Mouse (Mus musculus) lung, postnatal 0 days (tissue): ENCODE measurements around the gene Urah. TPM values are rescaled to one million over a fixed set of nuclear protein-coding genes. Genes with fewer than 3 reads are reported as not detected.

Experiments used
- ATAC-seq: fragments of 200-750 bp; cut with Nextera tagmentation; 2 replicates; pipeline ENCODE4 v1.8.0; 2017; ENCODE audit warnings: moderate library complexity
- DNase-seq: peaks from one replicate; pipeline ENCODE4 v3.0.0-alpha.2; 2016; ENCODE audit warnings: low spot score
- H3K27ac ChIP-seq: fragments of 300-500 bp; sonication (generic); 2 replicates; pipeline ENCODE4 v1.5.1; 2014; ENCODE audit warnings: antibody characterized with exemption, mild to moderate bottlenecking, low read length, mixed read lengths
- H3K27me3 ChIP-seq: fragments of 300-500 bp; sonication (generic); replicated peaks from 2 replicates; pipeline ENCODE4 v1.6.1; 2014; ENCODE audit warnings: low read length, mixed read lengths; ENCODE audit not compliant: insufficient read depth
- H3K36me3 ChIP-seq: fragments of 300-500 bp; sonication (generic); 2 replicates; pipeline ENCODE4 v1.6.1; 2014; ENCODE audit warnings: low read length, mixed read lengths; ENCODE audit not compliant: insufficient read depth
- H3K4me1 ChIP-seq: fragments of 300-500 bp; sonication (generic); 2 replicates; pipeline ENCODE4 v1.6.1; 2014; ENCODE audit warnings: antibody characterized with exemption, low read depth, low read length, mixed read lengths; ENCODE audit not compliant: insufficient read depth
- H3K4me2 ChIP-seq: fragments of 300-500 bp; sonication (generic); replicated peaks from 2 replicates; pipeline ENCODE4 v1.6.1; 2014; ENCODE audit warnings: low read depth, mild to moderate bottlenecking, low read length, moderate library complexity, mixed read lengths
- H3K4me3 ChIP-seq: fragments of 300-500 bp; sonication (generic); 2 replicates; pipeline ENCODE4 v1.5.1; 2014; ENCODE audit warnings: low read depth, low read length
- H3K9ac ChIP-seq: fragments of 300-500 bp; sonication (generic); replicated peaks from 2 replicates; pipeline ENCODE4 v1.6.1; 2014; ENCODE audit warnings: low read depth, mild to moderate bottlenecking
- H3K9me3 ChIP-seq: fragments of 300-500 bp; sonication (generic); 2 replicates; pipeline ENCODE4 v1.6.1; 2016; ENCODE audit warnings: low read length, mixed read lengths
- CTCF ChIP-seq: IDR thresholded peaks from 2 replicates; pipeline ENCODE4 v1.5.1; 2016; ENCODE audit warnings: antibody characterized with exemption, mild to moderate bottlenecking
- EP300 ChIP-seq: IDR thresholded peaks from 2 replicates; pipeline ENCODE4 v1.6.1; 2016; ENCODE audit warnings: antibody characterized with exemption, mild to moderate bottlenecking, control low read depth
- whole genome bisulfite sequencing: fragments of 180-500 bp; shearing (Covaris S2); extraction: QIAGEN DNeasy Blood & Tissue Kit; methylation state at CpG from one replicate; pipeline ENCODE4 v1.1.7; 2014; 5-methylcytosine and 5-hydroxymethylcytosine counted together
- polyA plus RNA-seq: library from polyadenylated mRNA; unstranded; fragments of >200 nt; fragmentation: Nextera tagmentation; extraction: Ambion mirVana; gene quantifications from 2 replicates; pipeline ENCODE4 v1.2.1, GENCODE M21; 2015

The Urah gene
- polyA plus RNA-seq, 1 experiment from 2014 or later: 15.0 TPM

DNA sequence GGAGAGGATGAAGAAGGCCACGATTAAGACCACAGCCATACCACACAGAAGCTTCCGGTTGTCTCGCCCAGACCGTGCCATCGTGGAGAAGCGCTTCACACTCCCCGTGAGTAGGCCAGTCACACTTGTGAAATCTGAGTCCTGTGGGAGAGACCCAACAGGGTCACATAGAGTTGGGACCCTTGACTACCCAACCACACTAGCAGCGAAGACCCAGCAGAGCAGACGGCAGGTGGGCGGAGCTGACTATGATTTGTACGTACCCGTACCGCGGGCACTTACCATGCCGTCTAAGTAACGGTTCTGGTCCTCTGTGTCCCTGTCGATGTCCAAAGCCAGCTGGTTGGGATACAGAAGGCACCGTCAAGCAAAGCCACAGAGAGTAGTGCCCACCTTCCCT, 19.7 kb downstream of the Urah start:
- no peak overlapping the region for H3K27ac ChIP-seq
- no peak overlapping the region for H3K9ac ChIP-seq
- H3K4me2 ChIP-seq: no peak overlapping the region
- ATAC-seq (no peak), DNase-seq (no peak)
- H3K36me3 ChIP-seq: peaks cover 15% of the 10 kb centered on the region
- peaks cover 21% of the 10 kb centered on the region for H3K4me1 ChIP-seq
- TF ChIP-seq EP300 (no peak), CTCF (no peak)
- H3K9me3 ChIP-seq: no peaks in the 10 kb centered on the region
- WGBS: 89% methylated on average over 18 of the region's 18 CpGs
- no peaks in the 10 kb centered on the region for H3K27me3 ChIP-seq
- no peak overlapping the region for H3K4me3 ChIP-seq

DNA sequence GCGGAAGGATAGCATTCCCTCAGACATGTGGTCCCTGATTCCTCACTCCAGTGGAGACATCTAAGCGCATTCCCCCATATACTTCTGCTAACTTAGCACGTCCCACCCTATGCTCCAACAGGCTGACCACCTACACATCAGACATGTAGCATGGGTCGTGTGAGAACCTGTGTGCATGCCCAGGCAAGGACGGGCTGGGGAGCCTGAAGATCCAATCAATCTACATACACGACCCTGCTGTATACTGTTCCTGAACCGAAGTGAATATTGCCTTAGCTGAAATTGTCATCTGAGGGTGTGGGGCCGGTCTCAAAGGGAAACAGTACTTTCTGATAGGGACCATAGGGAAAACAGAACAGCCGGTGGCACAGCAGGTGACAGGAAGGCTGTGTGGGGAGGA, 20.4 kb downstream of the Urah start:
- H3K9ac ChIP-seq: peak overlapping the region; percentile 60; the same call in 1 of the 2 replicates
- TF ChIP-seq CTCF (no peak), EP300 (no peak)
- peaks cover 15% of the 10 kb centered on the region for H3K36me3 ChIP-seq
- peak overlapping the region; percentile 98 for H3K27ac ChIP-seq
- H3K9me3 ChIP-seq: no peaks in the 10 kb centered on the region
- DNase-seq (no peak), ATAC-seq (no peak)
- H3K4me1 ChIP-seq: peaks cover 21% of the 10 kb centered on the region
- WGBS: 70% methylated on average over 9 of the region's 9 CpGs
- peak overlapping the region; percentile 91 for H3K4me2 ChIP-seq
- peak overlapping the region; percentile 76 for H3K4me3 ChIP-seq
- no peaks in the 10 kb centered on the region for H3K27me3 ChIP-seq

GRCm38 (mm10) chr7:140855860-140856784, 21.3 kb downstream of the Urah start, which contains the start of gene Gm45785:
Gm45785 (minus strand) TSS chr7:140856331.
- WGBS: under 1% methylated on average over 51 of the region's 51 CpGs
- Histone ChIP-seq H3K9me3 (no peaks in the 10 kb centered on the region), H3K4me1 (peaks cover 21% of the 10 kb centered on the region), H3K27me3 (no peaks in the 10 kb centered on the region), H3K9ac (peak within 1 kb of the TSS; percentile 91), H3K27ac (peak within 1 kb of the TSS; percentile 98), H3K4me3 (peak within 1 kb of the TSS; percentile 76), H3K36me3 (peaks cover 23% of the 10 kb centered on the region), H3K4me2 (peak within 1 kb of the TSS; percentile 91)
- peak; percentile 99 for DNase-seq
- peak; percentile 85 for ATAC-seq
- TF ChIP-seq EP300: peak; percentile 89
- TF ChIP-seq CTCF: peak; percentile 40

DNA sequence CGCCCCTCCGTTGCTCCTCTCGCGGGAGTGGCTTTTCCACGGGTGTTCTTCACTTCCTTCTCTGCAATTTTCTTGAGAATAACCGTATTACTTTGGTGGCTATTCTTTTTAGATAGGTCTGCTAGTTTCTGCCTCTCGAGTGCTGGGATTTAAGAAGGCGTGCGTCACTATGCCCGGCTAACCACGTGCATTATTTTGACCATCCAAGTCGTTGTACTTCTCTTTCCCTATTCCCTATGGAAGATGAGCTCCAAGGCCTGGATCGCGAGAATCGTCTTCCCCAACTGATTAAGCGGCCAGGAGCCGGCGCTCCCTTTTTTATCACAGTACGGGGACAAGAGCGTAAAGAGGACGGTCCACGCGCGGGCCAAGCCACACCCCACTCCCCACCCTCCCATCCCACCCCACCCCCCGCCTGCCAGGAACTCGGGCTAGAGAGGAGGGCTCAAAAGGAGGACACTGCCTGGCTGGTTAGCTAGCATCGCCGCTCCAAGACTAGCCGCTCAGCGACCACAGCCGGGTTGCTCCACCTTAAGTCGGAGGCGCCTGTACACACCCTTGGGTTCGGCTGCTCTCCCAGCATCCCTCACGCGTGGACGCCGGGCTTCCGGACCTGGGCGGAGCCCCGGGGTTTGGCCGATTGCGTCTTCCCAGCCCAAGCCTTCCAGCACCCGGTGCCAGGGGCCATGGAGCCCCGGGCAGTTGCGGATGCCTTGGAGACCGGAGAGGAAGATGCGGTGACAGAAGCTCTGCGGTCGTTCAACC, 22.1 kb downstream of the Urah start, which contains the start of gene Ric8a:
Gene Ric8a, plus strand, starts transcription at position 173 of the 765 bp plus-strand sequence.
- Histone ChIP-seq H3K9me3 (no peaks in the 10 kb centered on the region), H3K4me1 (peaks cover 21% of the 10 kb centered on the region), H3K9ac (peak within 1 kb of the TSS; percentile 91), H3K36me3 (peaks cover 28% of the 10 kb centered on the region), H3K27ac (peak within 1 kb of the TSS; percentile 98), H3K27me3 (no peaks in the 10 kb centered on the region), H3K4me2 (peak within 1 kb of the TSS; percentile 91), H3K4me3 (peak within 1 kb of the TSS; percentile 76)
- peak; percentile 59 for TF ChIP-seq EP300
- no peak for TF ChIP-seq CTCF
- WGBS: under 1% methylated on average over 48 of the region's 50 CpGs
- ATAC-seq: peak; percentile 89
- peak; percentile 95 for DNase-seq

DNA sequence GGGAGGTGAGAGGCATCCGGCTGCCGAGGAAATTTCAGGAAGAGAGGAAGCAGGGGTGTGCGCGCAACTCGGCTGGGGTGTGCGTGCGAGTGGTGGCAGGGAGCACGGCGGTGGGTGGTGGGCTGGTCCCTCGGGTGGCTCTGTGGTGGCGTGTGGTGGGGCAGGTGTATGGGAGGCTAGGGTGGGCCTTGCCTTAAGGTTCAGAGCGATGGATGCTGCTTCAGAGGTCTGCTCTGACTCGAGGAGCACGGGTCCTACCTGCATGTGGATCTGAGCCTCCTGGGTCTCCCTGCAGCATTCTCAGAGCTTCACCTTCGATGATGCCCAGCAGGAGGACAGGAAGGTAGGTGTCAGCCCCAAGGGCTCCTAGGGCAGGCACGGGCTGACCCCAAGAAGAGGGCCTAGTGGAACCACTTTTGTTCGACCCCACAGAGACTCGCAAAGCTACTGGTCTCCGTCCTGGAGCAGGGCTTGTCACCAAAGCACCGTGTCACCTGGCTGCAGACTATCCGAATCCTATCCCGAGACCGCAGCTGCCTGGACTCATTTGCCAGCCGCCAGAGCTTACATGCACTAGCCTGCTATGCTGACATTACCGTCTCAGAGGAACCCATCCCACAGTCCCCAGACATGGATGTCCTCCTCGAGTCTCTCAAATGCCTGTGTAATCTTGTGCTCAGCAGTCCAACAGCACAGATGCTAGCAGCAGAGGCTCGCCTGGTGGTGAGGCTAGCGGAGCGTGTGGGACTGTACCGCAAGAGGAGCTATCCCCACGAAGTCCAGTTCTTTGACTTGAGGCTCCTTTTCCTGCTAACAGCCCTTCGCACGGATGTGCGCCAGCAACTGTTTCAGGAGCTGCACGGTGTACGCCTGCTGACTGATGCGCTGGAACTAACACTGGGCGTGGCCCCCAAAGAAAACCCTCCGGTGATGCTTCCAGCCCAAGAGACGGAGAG, 23.0 kb downstream of the Urah start, which contains the start of gene Bet1l:
Gene Bet1l, minus strand, starts transcription at position 28 of the 956 bp plus-strand sequence.
- Histone ChIP-seq H3K9ac (peak within 1 kb of the TSS; percentile 91), H3K36me3 (peaks cover 28% of the 10 kb centered on the region), H3K4me3 (peak within 1 kb of the TSS; percentile 76), H3K4me2 (peak within 1 kb of the TSS; percentile 91), H3K27me3 (no peaks in the 10 kb centered on the region), H3K4me1 (peaks cover 21% of the 10 kb centered on the region), H3K9me3 (no peaks in the 10 kb centered on the region), H3K27ac (peak within 1 kb of the TSS; percentile 98)
- TF ChIP-seq EP300 (no peak; the same call in 1 of the 2 replicates), CTCF (no peak)
- WGBS: 27% methylated on average over 40 of the region's 40 CpGs
- ATAC-seq (peak; percentile 3), DNase-seq (no peak)
